8 mouse cellular contexts compared by ENCODE assay signal in genomic region chr6:83421866-83422649, GRCm38 (mm10). TPM values are rescaled to one million over a fixed set of nuclear protein-coding genes. Genes with fewer than 3 reads are reported as not detected.
A peak's percentile ranks its signal among the peaks of the same experiment; 100 is the strongest.
DNase-seq lines count a peak whose midpoint lies in the region; ATAC-seq lines count a peak whose summit lies in the region.

No protein-coding gene starts in this region.

- no peak overlapping the region for H3K9ac ChIP-seq in neural tube, embryonic 12.5 days
- H3K9ac ChIP-seq in embryonic facial prominence, embryonic 15.5 days, result no peak overlapping the region
- H3K9ac ChIP-seq in kidney, embryonic 16.5 days (replicated peaks; ENCODE audit: low read length), result no peak overlapping the region
- H3K9ac ChIP-seq in neural tube, embryonic 15.5 days (replicated peaks), result no peak overlapping the region

- H3K4me3 ChIP-seq in neural tube, embryonic 12.5 days, result no peak overlapping the region
- H3K4me3 ChIP-seq in embryonic facial prominence, embryonic 15.5 days (replicated peaks), result no peak overlapping the region
- H3K4me3 ChIP-seq in kidney, embryonic 16.5 days (ENCODE audit: low read length), result no peak overlapping the region
- no peak overlapping the region for H3K4me3 ChIP-seq in neural tube, embryonic 15.5 days (replicated peaks)

- H3K27ac ChIP-seq in neural tube, embryonic 12.5 days, result no peak overlapping the region
- peak overlapping the region; percentile 66; the same call in 1 of the 2 replicates for H3K27ac ChIP-seq in embryonic facial prominence, embryonic 15.5 days (replicated peaks)
- H3K27ac ChIP-seq in kidney, embryonic 16.5 days (ENCODE audit: low read length), result peak overlapping the region; percentile 70
- H3K27ac ChIP-seq in neural tube, embryonic 15.5 days (replicated peaks), result no peak overlapping the region

- H3K4me1 ChIP-seq in neural tube, embryonic 12.5 days, result peaks cover 66% of the 10 kb centered on the region
- H3K4me1 ChIP-seq in embryonic facial prominence, embryonic 15.5 days, result peaks cover 68% of the 10 kb centered on the region
- H3K4me1 ChIP-seq in kidney, embryonic 16.5 days (ENCODE audit: insufficient read depth, low read length), result peaks cover 40% of the 10 kb centered on the region
- H3K4me1 ChIP-seq in neural tube, embryonic 15.5 days, result peaks cover 80% of the 10 kb centered on the region

- no peak for ATAC-seq in neural tube, embryonic 12.5 days (ENCODE audit: low FRiP score, low read depth)
- no peak for ATAC-seq in embryonic facial prominence, embryonic 15.5 days (ENCODE audit: insufficient number of reproducible peaks, low FRiP score, low TSS enrichment, low read depth)
- ATAC-seq in kidney, embryonic 16.5 days (ENCODE audit: low FRiP score, low TSS enrichment), result peak; percentile 91
- peak; percentile 44; the same call in 1 of the 2 replicates for ATAC-seq in neural tube, embryonic 15.5 days (ENCODE audit: low FRiP score)
- ATAC-seq in cerebellum, adult (ENCODE audit: insufficient number of reproducible peaks, low FRiP score, low TSS enrichment), result no peak

- 0 out of 2 replicates have a peak overlapping the region, but pooled peaks have one; percentile 18 for H3K4me2 ChIP-seq in neural tube, embryonic 12.5 days (replicated peaks)
- no peak overlapping the region for H3K4me2 ChIP-seq in embryonic facial prominence, embryonic 15.5 days (replicated peaks)
- H3K4me2 ChIP-seq in kidney, embryonic 16.5 days (replicated peaks; ENCODE audit: low read depth, low read length), result no peak overlapping the region
- H3K4me2 ChIP-seq in neural tube, embryonic 15.5 days, result no peak overlapping the region

- H3K36me3 ChIP-seq in neural tube, embryonic 12.5 days, result peaks cover 11% of the 10 kb centered on the region; the same call in 1 of the 2 replicates
- peaks cover 9% of the 10 kb centered on the region; the same call in 1 of the 2 replicates for H3K36me3 ChIP-seq in embryonic facial prominence, embryonic 15.5 days
- peaks cover 2% of the 10 kb centered on the region; the same call in 1 of the 2 replicates for H3K36me3 ChIP-seq in kidney, embryonic 16.5 days (ENCODE audit: insufficient read depth, low read length)
- no peaks in the 10 kb centered on the region for H3K36me3 ChIP-seq in neural tube, embryonic 15.5 days

- intact Hi-C loops in left cerebral cortex, postnatal 25 days (cut with DNase I), result no loop called here

- H3K9me3 ChIP-seq in neural tube, embryonic 12.5 days, result no peaks in the 10 kb centered on the region
- no peaks in the 10 kb centered on the region for H3K9me3 ChIP-seq in embryonic facial prominence, embryonic 15.5 days (replicated peaks)
- H3K9me3 ChIP-seq in kidney, embryonic 16.5 days (ENCODE audit: low read length), result no peaks in the 10 kb centered on the region
- no peaks in the 10 kb centered on the region for H3K9me3 ChIP-seq in neural tube, embryonic 15.5 days (replicated peaks)

- H3K27me3 ChIP-seq in neural tube, embryonic 12.5 days (replicated peaks), result no peaks in the 10 kb centered on the region
- H3K27me3 ChIP-seq in embryonic facial prominence, embryonic 15.5 days, result no peaks in the 10 kb centered on the region
- no peaks in the 10 kb centered on the region for H3K27me3 ChIP-seq in kidney, embryonic 16.5 days (ENCODE audit: insufficient read depth, low read length)
- H3K27me3 ChIP-seq in neural tube, embryonic 15.5 days (replicated peaks), result no peaks in the 10 kb centered on the region

- 18% methylated on average over 11 of the region's 11 CpGs for WGBS in neural tube, embryonic 12.5 days
- WGBS in embryonic facial prominence, embryonic 15.5 days, result 39% methylated on average over 11 of the region's 11 CpGs
- WGBS in kidney, embryonic 16.5 days, result 21% methylated on average over 11 of the region's 11 CpGs
- WGBS in neural tube, embryonic 15.5 days, result 14% methylated on average over 11 of the region's 11 CpGs

- DNase-seq in neural tube, embryonic 10.5 days (ENCODE audit: extremely low spot score, low spot score), result no peak
- DNase-seq in thymus, postnatal 0 days (ENCODE audit: low spot score), result no peak
- no peak for DNase-seq in left cerebral cortex, postnatal 25 days (ENCODE audit: low spot score in 2 of 2)

RNA-seq across cellular contexts. Expression of gene Tet3, which starts 36.8 kb away (rescaled TPM):
- polyA plus RNA-seq in neural tube, embryonic 12.5 days (2016; fragmentation: Nextera tagmentation; extraction: Ambion mirVana), result 59.8 and 64.5 TPM in 2 replicates
- 63.1 and 66.1 TPM in 2 replicates for polyA plus RNA-seq in embryonic facial prominence, embryonic 15.5 days (2015; fragmentation: Nextera tagmentation; extraction: Ambion mirVana)
- 48.9 and 65.3 TPM in 2 replicates for polyA plus RNA-seq in kidney, embryonic 16.5 days (2015; fragmentation: Nextera tagmentation; extraction: Ambion mirVana)
- 57.9 and 58.9 TPM in 2 replicates for polyA plus RNA-seq in neural tube, embryonic 15.5 days (2015; fragmentation: Nextera tagmentation; extraction: Ambion mirVana)
- polyA plus RNA-seq in thymus, postnatal 0 days (2015; fragmentation: Nextera tagmentation; extraction: Ambion mirVana), result 19.7 and 24.1 TPM in 2 replicates
- total RNA-seq in left cerebral cortex, postnatal 25 days (2021), result 10 to 100 TPM; 86.4 to 87.3 TPM

Comparison
In these comparisons a context has a peak if more than half of its experiments do, and no peak if none do; other contexts are left out.
1. ATAC-seq: peak in kidney, embryonic 16.5 days (single experiment) and neural tube, embryonic 15.5 days (single experiment); none in neural tube, embryonic 12.5 days (single experiment), embryonic facial prominence, embryonic 15.5 days (single experiment) and cerebellum, adult (single experiment).
2. H3K27ac ChIP-seq: peak in embryonic facial prominence, embryonic 15.5 days (single experiment) and kidney, embryonic 16.5 days (single experiment); none in neural tube, embryonic 12.5 days (single experiment) and neural tube, embryonic 15.5 days (single experiment).